Mouse (Mus musculus) CH12.LX (cell line): ENCODE results near the gene Hoxa10.

ENCODE experiments used
- BHLHE40 ChIP-seq: IDR thresholded peaks from 2 replicates; pipeline ENCODE4 v1.6.1; 2011; ENCODE audit warnings: mild to moderate bottlenecking, low read depth, low read length, improper control_type of control experiment
- CTCF ChIP-seq, 2 experiments: IDR thresholded peaks in 1 of 2; conservative IDR thresholded peaks in 1 of 2; 2 replicates each; pipeline ENCODE4 v1.5.1; 2011 to 2012; ENCODE audit warnings: low read depth in 2 of 2, low read length in 2 of 2, improper control_type of control experiment in 1 of 2, inconsistent platforms in 1 of 2, mild to moderate bottlenecking in 1 of 2, moderate library complexity in 1 of 2
- ELF1 ChIP-seq: IDR thresholded peaks from 2 replicates; pipeline ENCODE4 v1.6.1; 2014; ENCODE audit warnings: low read depth, mild to moderate bottlenecking, inconsistent platforms, low read length, improper control_type of control experiment
- EP300 ChIP-seq: IDR thresholded peaks from 2 replicates; pipeline ENCODE4 v1.6.1; 2011; ENCODE audit warnings: low read length, improper control_type of control experiment
- POLR2AphosphoS2 ChIP-seq: IDR thresholded peaks from 2 replicates; pipeline ENCODE4 v1.6.1; 2011; ENCODE audit warnings: low read depth, low read length, improper control_type of control experiment

GRCm38 (mm10) chr6:52200073-52200750 is 40.4 kb downstream of the Hoxa10 start:
- no peak for TF ChIP-seq EP300
- no peak for TF ChIP-seq ELF1
- no peak for TF ChIP-seq CTCF (conservative IDR thresholded peaks at IDR 0.05 in 1 of 2, IDR thresholded peaks at IDR 0.05 in 1 of 2; ENCODE audit: low read depth in 2 of 2, low read length in 2 of 2)
- TF ChIP-seq BHLHE40: no peak
- no peak for TF ChIP-seq POLR2AphosphoS2
